Mouse (Mus musculus): ENCODE results near the gene Neurl1b.

GRCm38 (mm10) chr17:26376416-26376815, 38.2 kb upstream of the Neurl1b start:
- TF ChIP-seq CTCF (IDR thresholded peaks at IDR 0.05; ENCODE audit: extremely low read depth, insufficient read length, insufficient replicate concordance, low read depth, low read length) (no peak), POLR2A (IDR thresholded peaks at IDR 0.05; ENCODE audit: low read depth, low read length) (no peak)

Data from small intestine, adult 2 months (tissue).